Mouse (Mus musculus) stomach, embryonic 15.5 days (tissue): Measurements from ENCODE around the gene Rpusd1. TPM values are rescaled to one million over a fixed set of nuclear protein-coding genes. Genes with fewer than 3 reads are reported as not detected.

Experiments used
- ATAC-seq: fragments of 200-750 bp; cut with Nextera tagmentation; 2 replicates; pipeline ENCODE4 v1.8.0; 2017; ENCODE audit warnings: low read depth, moderate number of reproducible peaks, moderate TSS enrichment; ENCODE audit not compliant: insufficient read depth, low FRiP score
- H3K27ac ChIP-seq: fragments of 300-500 bp; sonication (generic); 2 replicates; pipeline ENCODE4 v1.5.1; 2015; ENCODE audit warnings: mild to moderate bottlenecking, inconsistent platforms
- H3K27me3 ChIP-seq: fragments of 300-500 bp; sonication (generic); replicated peaks from 2 replicates; pipeline ENCODE4 v1.6.1; 2015; ENCODE audit warnings: inconsistent platforms
- H3K36me3 ChIP-seq: fragments of 300-500 bp; sonication (generic); 2 replicates; pipeline ENCODE4 v1.6.1; 2015; ENCODE audit warnings: inconsistent platforms
- H3K4me1 ChIP-seq: fragments of 300-500 bp; sonication (generic); 2 replicates; pipeline ENCODE4 v1.6.1; 2015; ENCODE audit warnings: inconsistent platforms
- H3K4me2 ChIP-seq: fragments of 300-500 bp; sonication (generic); 2 replicates; pipeline ENCODE4 v1.6.1; 2015; ENCODE audit warnings: mild to moderate bottlenecking, inconsistent platforms
- H3K4me3 ChIP-seq: fragments of 300-500 bp; sonication (generic); replicated peaks from 2 replicates; pipeline ENCODE4 v1.5.1; 2015; ENCODE audit warnings: inconsistent platforms
- H3K9ac ChIP-seq: fragments of 300-500 bp; sonication (generic); 2 replicates; pipeline ENCODE4 v1.6.1; 2015; ENCODE audit warnings: inconsistent platforms
- H3K9me3 ChIP-seq: fragments of 300-500 bp; sonication (generic); 2 replicates; pipeline ENCODE4 v1.6.1; 2016; ENCODE audit warnings: inconsistent platforms
- whole genome bisulfite sequencing: fragments of 180-500 bp; shearing (Covaris S2); methylation state at CpG from one replicate; pipeline ENCODE4 v1.1.7; 2015; 5-methylcytosine and 5-hydroxymethylcytosine counted together
- polyA plus RNA-seq: library from polyadenylated mRNA; unstranded; fragments of >200 nt; fragmentation: Nextera tagmentation; extraction: Ambion mirVana; gene quantifications from 2 replicates; pipeline ENCODE4 v1.2.1, GENCODE M21; 2015

The Rpusd1 gene
- polyA plus RNA-seq, 1 experiment from 2014 or later, result 18.3 TPM

- 6% methylated on average over 6 of the region's 6 CpGs for WGBS
- Histone ChIP-seq H3K9ac (no peak overlapping the region), H3K4me3 (no peak overlapping the region), H3K9me3 (no peaks in the 10 kb centered on the region), H3K36me3 (no peaks in the 10 kb centered on the region; the same call in 1 of the 2 replicates), H3K4me1 (peaks cover 16% of the 10 kb centered on the region), H3K27ac (no peak overlapping the region), H3K27me3 (peaks cover 24% of the 10 kb centered on the region), H3K4me2 (no peak overlapping the region)
- no peak for ATAC-seq
These were observed 11.3 kb upstream of the Rpusd1 start for GRCm38 (mm10) chr17:25716130-25716529.

- peak within 1 kb of the TSS; percentile 41 for H3K4me3 ChIP-seq
- peaks cover 16% of the 10 kb centered on the region for H3K4me1 ChIP-seq
- no peaks in the 10 kb centered on the region for H3K9me3 ChIP-seq
- peak within 1 kb of the TSS; percentile 86 for H3K4me2 ChIP-seq
- H3K27me3 ChIP-seq, result peaks cover 24% of the 10 kb centered on the region
- ATAC-seq, result no peak
- H3K36me3 ChIP-seq, result no peaks in the 10 kb centered on the region; the same call in 1 of the 2 replicates
- 2% methylated on average over 36 of the region's 45 CpGs for WGBS
- H3K9ac ChIP-seq, result no peak within 1 kb of the TSS
- H3K27ac ChIP-seq, result no peak within 1 kb of the TSS
These were observed 10.5 kb upstream of the Rpusd1 start, which contains the start of gene Gng13 for GRCm38 (mm10) chr17:25716711-25717637. Gene Gng13, plus strand, starts transcription at chr17:25717171.

- Histone ChIP-seq H3K4me3 (peak overlapping the region; percentile 41), H3K27me3 (peaks cover 24% of the 10 kb centered on the region), H3K9me3 (no peaks in the 10 kb centered on the region), H3K9ac (no peak overlapping the region), H3K27ac (no peak overlapping the region), H3K4me2 (peak overlapping the region; percentile 86), H3K4me1 (peaks cover 16% of the 10 kb centered on the region), H3K36me3 (no peaks in the 10 kb centered on the region; the same call in 1 of the 2 replicates)
- ATAC-seq, result no peak
- 12% methylated on average over 6 of the region's 6 CpGs for WGBS
These were observed 9.8 kb upstream of the Rpusd1 start for GRCm38 (mm10) chr17:25717691-25718090.

- peaks cover 16% of the 10 kb centered on the region for H3K27me3 ChIP-seq
- no peaks in the 10 kb centered on the region for H3K9me3 ChIP-seq
- H3K27ac ChIP-seq, result no peak overlapping the region
- ATAC-seq, result no peak
- H3K9ac ChIP-seq, result no peak overlapping the region
- H3K4me2 ChIP-seq, result no peak overlapping the region
- 91% methylated on average over 5 of the region's 5 CpGs for WGBS
- H3K4me1 ChIP-seq, result peaks cover 24% of the 10 kb centered on the region
- no peak overlapping the region for H3K4me3 ChIP-seq
- H3K36me3 ChIP-seq, result peaks cover 7% of the 10 kb centered on the region
These were observed 6.0 kb upstream of the Rpusd1 start for GRCm38 (mm10) chr17:25721476-25721875.

- Histone ChIP-seq H3K4me1 (peaks cover 21% of the 10 kb centered on the region), H3K27me3 (no peaks in the 10 kb centered on the region), H3K36me3 (peaks cover 7% of the 10 kb centered on the region), H3K9ac (no peak overlapping the region), H3K9me3 (no peaks in the 10 kb centered on the region), H3K4me3 (no peak overlapping the region), H3K27ac (no peak overlapping the region), H3K4me2 (no peak overlapping the region)
- WGBS, result 97% methylated on average over 19 of the region's 19 CpGs
- no peak for ATAC-seq
These were observed 4.0 kb upstream of the Rpusd1 start for GRCm38 (mm10) chr17:25723470-25723869.

- no peaks in the 10 kb centered on the region for H3K27me3 ChIP-seq
- peaks cover 7% of the 10 kb centered on the region for H3K36me3 ChIP-seq
These were observed 3.6 kb upstream of the Rpusd1 start for GRCm38 (mm10) chr17:25723919-25724318.

GRCm38 (mm10) chr17:25725264-25725663 is 2.2 kb upstream of the Rpusd1 start:
- peaks cover 24% of the 10 kb centered on the region for H3K4me1 ChIP-seq
- no peak for ATAC-seq
- no peak overlapping the region for H3K9ac ChIP-seq
- peaks cover 7% of the 10 kb centered on the region for H3K36me3 ChIP-seq
- 87% methylated on average over 6 of the region's 6 CpGs for WGBS
- no peak overlapping the region for H3K4me2 ChIP-seq
- no peaks in the 10 kb centered on the region for H3K9me3 ChIP-seq
- H3K4me3 ChIP-seq, result no peak overlapping the region
- no peaks in the 10 kb centered on the region for H3K27me3 ChIP-seq
- no peak overlapping the region for H3K27ac ChIP-seq

More at GRCm38 (mm10) chr17:25723919-25724318, 3.6 kb upstream of the Rpusd1 start:
- Histone ChIP-seq H3K4me3 (no peak overlapping the region), H3K4me1 (peaks cover 24% of the 10 kb centered on the region), H3K9ac (no peak overlapping the region), H3K9me3 (no peaks in the 10 kb centered on the region), H3K4me2 (no peak overlapping the region), H3K27ac (no peak overlapping the region)
- 84% methylated on average over 7 of the region's 7 CpGs for WGBS
- no peak for ATAC-seq

GRCm38 (mm10) chr17:25728009-25728270 is 470 bp downstream of the Rpusd1 start:
- Histone ChIP-seq H3K27ac (peak overlapping the region; percentile 28; the same call in 1 of the 2 replicates), H3K27me3 (no peaks in the 10 kb centered on the region), H3K36me3 (peaks cover 7% of the 10 kb centered on the region; the same call in 1 of the 2 replicates), H3K9me3 (no peaks in the 10 kb centered on the region), H3K4me1 (peaks cover 24% of the 10 kb centered on the region), H3K4me2 (peak overlapping the region; percentile 90), H3K9ac (peak overlapping the region; percentile 69), H3K4me3 (peak overlapping the region; percentile 69)
- WGBS, result 18% methylated on average over 4 of the region's 4 CpGs
- ATAC-seq, result no peak

GRCm38 (mm10) chr17:25732082-25732481 is 4.6 kb downstream of the Rpusd1 start:
- no peaks in the 10 kb centered on the region for H3K9me3 ChIP-seq
- no peaks in the 10 kb centered on the region for H3K36me3 ChIP-seq
- no peaks in the 10 kb centered on the region for H3K27me3 ChIP-seq
- no peak overlapping the region for H3K27ac ChIP-seq
- H3K4me2 ChIP-seq, result no peak overlapping the region
- H3K9ac ChIP-seq, result no peak overlapping the region
- H3K4me1 ChIP-seq, result peaks cover 9% of the 10 kb centered on the region
- H3K4me3 ChIP-seq, result no peak overlapping the region
- 15% methylated on average over 2 of the region's 2 CpGs for WGBS
- no peak for ATAC-seq

- Histone ChIP-seq H3K27ac (no peak overlapping the region), H3K9me3 (no peaks in the 10 kb centered on the region), H3K27me3 (no peaks in the 10 kb centered on the region), H3K36me3 (no peaks in the 10 kb centered on the region), H3K4me3 (no peak overlapping the region), H3K4me2 (no peak overlapping the region), H3K4me1 (no peaks in the 10 kb centered on the region), H3K9ac (no peak overlapping the region)
- 85% methylated on average over 5 of the region's 5 CpGs for WGBS
- ATAC-seq, result no peak
These were observed 7.8 kb downstream of the Rpusd1 start for GRCm38 (mm10) chr17:25735246-25735645.

GRCm38 (mm10) chr17:25735745-25736144 is 8.3 kb downstream of the Rpusd1 start, which contains the start of gene Mslnl:
Gene Mslnl, plus strand, starts transcription at chr17:25736042.
- Histone ChIP-seq H3K27ac (no peak within 1 kb of the TSS), H3K4me3 (no peak within 1 kb of the TSS), H3K9ac (no peak within 1 kb of the TSS), H3K36me3 (no peaks in the 10 kb centered on the region), H3K4me2 (no peak within 1 kb of the TSS), H3K4me1 (no peaks in the 10 kb centered on the region), H3K9me3 (no peaks in the 10 kb centered on the region), H3K27me3 (no peaks in the 10 kb centered on the region)
- ATAC-seq, result no peak
- 65% methylated on average over 3 of the region's 3 CpGs for WGBS

- H3K36me3 ChIP-seq, result no peaks in the 10 kb centered on the region
- H3K9me3 ChIP-seq, result no peaks in the 10 kb centered on the region
- H3K4me1 ChIP-seq, result no peaks in the 10 kb centered on the region
- H3K27ac ChIP-seq, result no peak overlapping the region
- H3K9ac ChIP-seq, result no peak overlapping the region
- no peak for ATAC-seq
- H3K4me3 ChIP-seq, result no peak overlapping the region
- WGBS, result 79% methylated on average over 7 of the region's 7 CpGs
- no peaks in the 10 kb centered on the region for H3K27me3 ChIP-seq
- no peak overlapping the region for H3K4me2 ChIP-seq
These were observed 11.4 kb downstream of the Rpusd1 start for GRCm38 (mm10) chr17:25738861-25739260.
